Mouse (Mus musculus): Measurements from ENCODE around the gene Sp2. TPM values are rescaled to one million over a fixed set of nuclear protein-coding genes. Genes with fewer than 3 reads are reported as not detected.

Sp2 gene
- total and polyA plus RNA-seq, 2 experiments from 2014 or later, result 7.3 to 14.4 TPM

DNA sequence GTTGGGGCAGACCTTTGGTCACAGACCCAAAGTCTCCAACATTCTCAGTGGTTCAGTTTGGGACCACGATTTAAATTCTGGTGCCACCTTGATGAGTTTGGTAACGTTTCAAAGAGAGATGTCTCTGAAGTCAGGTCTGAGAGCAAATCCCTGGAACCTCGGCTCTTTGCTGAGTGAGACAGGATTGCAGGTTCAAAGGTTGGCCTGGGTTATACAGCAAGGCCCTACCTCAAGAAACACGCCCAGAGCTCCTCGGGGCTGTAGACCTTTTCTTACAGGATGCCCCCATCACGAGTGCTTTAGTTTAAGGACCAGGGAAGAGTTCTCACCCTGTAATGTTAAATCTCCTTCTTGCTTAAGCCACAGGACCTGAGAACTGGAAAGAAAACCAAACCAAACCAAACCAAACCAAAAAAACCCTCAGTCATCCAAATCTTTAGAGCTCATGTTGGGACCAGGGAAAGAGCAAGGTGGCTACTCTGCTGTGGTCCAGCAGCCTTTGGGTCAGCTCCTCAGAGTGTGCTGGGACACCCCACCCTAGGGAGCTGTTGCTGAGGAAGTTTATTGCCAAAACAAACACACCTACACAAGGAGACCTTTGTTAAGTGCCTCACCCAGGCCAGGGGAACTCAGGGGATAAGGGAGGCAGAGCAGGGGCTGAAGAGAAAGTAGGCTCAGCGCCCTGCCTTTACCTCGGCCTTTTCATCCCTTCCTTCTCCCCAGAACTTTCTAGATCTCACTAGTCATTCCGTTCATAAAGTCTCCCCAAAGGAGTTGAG lies 46.7 kb downstream of the Sp2 start:
- Histone ChIP-seq H3K36me3 (ENCODE audit: insufficient read depth, low read length) (no peaks in the 10 kb centered on the region), H3K4me2 (ENCODE audit: low read depth, low read length) (no peak overlapping the region), H3K9me3 (ENCODE audit: low read length) (no peaks in the 10 kb centered on the region), H3K27me3 (ENCODE audit: insufficient read depth, low read length) (no peaks in the 10 kb centered on the region), H3K9ac (replicated peaks; ENCODE audit: low read length) (no peak overlapping the region), H3K27ac (no peak overlapping the region), H3K4me1 (ENCODE audit: insufficient read depth, low read length) (no peaks in the 10 kb centered on the region), H3K4me3 (ENCODE audit: low read length) (no peak overlapping the region)
- ATAC-seq (no peak), DNase-seq (ENCODE audit: low spot score) (no peak)
- 83% methylated on average over 9 of the region's 9 CpGs for WGBS
- no peak for TF ChIP-seq CTCF (IDR thresholded peaks at IDR 0.05; ENCODE audit: low read depth)

- TF ChIP-seq CTCF (IDR thresholded peaks at IDR 0.05; ENCODE audit: low read depth), result no peak
- peak; percentile 93 for ATAC-seq
- Histone ChIP-seq H3K4me2 (ENCODE audit: low read depth, low read length) (peak overlapping the region; percentile 27; the same call in 1 of the 2 replicates), H3K4me1 (ENCODE audit: insufficient read depth, low read length) (no peaks in the 10 kb centered on the region), H3K9me3 (ENCODE audit: low read length) (no peaks in the 10 kb centered on the region), H3K4me3 (ENCODE audit: low read length) (peak overlapping the region; percentile 14; the same call in 1 of the 2 replicates), H3K9ac (replicated peaks; ENCODE audit: low read length) (no peak overlapping the region), H3K27ac (0 out of 2 replicates have a peak overlapping the region, but pooled peaks have one; percentile 32), H3K36me3 (ENCODE audit: insufficient read depth, low read length) (no peaks in the 10 kb centered on the region), H3K27me3 (ENCODE audit: insufficient read depth, low read length) (no peaks in the 10 kb centered on the region)
- 24% methylated on average over 12 of the region's 12 CpGs for WGBS
- peak; percentile 74 for DNase-seq (ENCODE audit: low spot score)
These were observed 47.8 kb downstream of the Sp2 start for GRCm38 (mm10) chr11:96934921-96935356.

DNA sequence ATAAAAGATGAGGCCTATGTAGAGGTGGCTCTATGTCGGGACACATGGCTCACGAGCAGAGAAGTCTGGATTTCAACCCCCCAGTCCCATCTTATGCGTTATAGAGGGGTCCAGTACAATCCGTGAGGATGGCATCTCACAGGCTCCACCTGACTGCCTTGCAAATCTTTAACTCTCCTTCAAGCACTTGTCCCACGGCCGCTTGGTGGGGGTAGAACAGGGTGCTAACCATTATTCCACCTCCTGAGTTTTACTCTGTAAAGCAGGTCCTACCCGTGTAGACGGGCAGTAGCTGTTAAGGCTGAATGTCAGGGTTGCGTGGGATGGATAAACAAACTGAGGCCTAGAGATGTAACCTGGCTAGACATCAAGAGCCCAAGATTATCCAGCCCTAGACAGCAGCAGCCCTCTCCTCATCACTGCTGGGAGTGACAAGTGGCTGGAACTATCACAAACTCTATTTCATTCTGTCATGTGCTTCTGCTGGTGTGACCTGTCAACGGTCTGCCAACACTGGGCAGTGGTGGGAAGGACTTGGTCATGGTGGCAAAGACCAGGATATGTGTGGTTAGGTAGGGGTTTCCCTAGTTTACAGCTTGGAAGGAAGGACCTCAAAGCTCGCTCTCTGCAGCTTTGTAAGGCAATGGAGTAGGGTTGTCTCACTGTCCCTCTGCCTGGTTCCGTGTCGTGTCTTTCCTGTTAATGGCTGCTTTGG lies 49.0 kb downstream of the Sp2 start:
- no peak overlapping the region for H3K9ac ChIP-seq (replicated peaks; ENCODE audit: low read length)
- DNase-seq (ENCODE audit: low spot score), result no peak
- no peak for TF ChIP-seq CTCF (IDR thresholded peaks at IDR 0.05; ENCODE audit: low read depth)
- no peak overlapping the region for H3K4me3 ChIP-seq (ENCODE audit: low read length)
- H3K9me3 ChIP-seq (ENCODE audit: low read length), result no peaks in the 10 kb centered on the region
- WGBS, result 91% methylated on average over 13 of the region's 13 CpGs
- H3K4me2 ChIP-seq (ENCODE audit: low read depth, low read length), result no peak overlapping the region
- H3K4me1 ChIP-seq (ENCODE audit: insufficient read depth, low read length), result no peaks in the 10 kb centered on the region
- ATAC-seq, result no peak
- H3K27ac ChIP-seq, result no peak overlapping the region
- H3K27me3 ChIP-seq (ENCODE audit: insufficient read depth, low read length), result no peaks in the 10 kb centered on the region
- no peaks in the 10 kb centered on the region for H3K36me3 ChIP-seq (ENCODE audit: insufficient read depth, low read length)

DNA sequence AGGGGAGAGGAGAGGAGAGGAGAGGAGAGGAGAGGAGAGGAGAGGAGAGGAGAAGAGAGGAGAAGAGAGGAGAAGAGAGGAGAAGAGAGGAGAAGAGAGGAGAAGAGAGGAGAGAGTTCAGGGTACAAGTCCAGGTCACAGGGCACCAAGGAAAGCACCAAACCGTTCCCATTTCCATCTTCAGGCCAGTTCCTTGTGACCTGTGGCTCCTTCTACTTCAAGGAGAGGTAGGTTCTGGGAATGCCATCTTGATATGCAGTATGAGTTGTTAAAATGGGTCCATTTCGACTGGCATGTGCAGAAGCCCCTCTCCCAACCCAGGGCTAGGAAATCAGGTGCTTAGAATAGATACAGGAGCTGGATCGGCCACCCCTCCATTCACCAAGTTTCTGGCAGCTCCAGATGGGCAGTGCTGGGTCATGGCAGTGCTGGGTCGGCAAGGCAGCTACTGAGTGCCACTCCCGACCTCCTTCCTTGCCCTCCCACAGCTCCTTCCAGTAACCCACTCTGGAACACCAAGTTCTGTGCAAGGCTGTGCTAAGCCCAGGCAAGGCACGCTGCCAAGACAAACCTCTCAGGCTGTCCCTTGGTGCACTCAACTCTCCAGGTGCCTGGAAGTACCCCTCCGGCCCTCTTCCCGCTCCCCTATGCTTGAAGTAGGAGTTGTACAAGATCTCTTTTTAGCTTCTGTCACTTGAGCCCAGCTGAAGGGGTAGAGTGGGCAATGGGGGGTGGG lies 51.3 kb downstream of the Sp2 start:
- H3K4me1 ChIP-seq (ENCODE audit: insufficient read depth, low read length), result no peaks in the 10 kb centered on the region
- DNase-seq (ENCODE audit: low spot score) (no peak), ATAC-seq (no peak)
- TF ChIP-seq CTCF (IDR thresholded peaks at IDR 0.05; ENCODE audit: low read depth), result no peak
- H3K36me3 ChIP-seq (ENCODE audit: insufficient read depth, low read length), result no peaks in the 10 kb centered on the region
- no peak overlapping the region for H3K4me3 ChIP-seq (ENCODE audit: low read length)
- no peak overlapping the region for H3K27ac ChIP-seq
- no peaks in the 10 kb centered on the region for H3K27me3 ChIP-seq (ENCODE audit: insufficient read depth, low read length)
- H3K9ac ChIP-seq (replicated peaks; ENCODE audit: low read length), result no peak overlapping the region
- no peak overlapping the region for H3K4me2 ChIP-seq (ENCODE audit: low read depth, low read length)
- 57% methylated on average over 8 of the region's 8 CpGs for WGBS
- H3K9me3 ChIP-seq (ENCODE audit: low read length), result no peaks in the 10 kb centered on the region

DNA sequence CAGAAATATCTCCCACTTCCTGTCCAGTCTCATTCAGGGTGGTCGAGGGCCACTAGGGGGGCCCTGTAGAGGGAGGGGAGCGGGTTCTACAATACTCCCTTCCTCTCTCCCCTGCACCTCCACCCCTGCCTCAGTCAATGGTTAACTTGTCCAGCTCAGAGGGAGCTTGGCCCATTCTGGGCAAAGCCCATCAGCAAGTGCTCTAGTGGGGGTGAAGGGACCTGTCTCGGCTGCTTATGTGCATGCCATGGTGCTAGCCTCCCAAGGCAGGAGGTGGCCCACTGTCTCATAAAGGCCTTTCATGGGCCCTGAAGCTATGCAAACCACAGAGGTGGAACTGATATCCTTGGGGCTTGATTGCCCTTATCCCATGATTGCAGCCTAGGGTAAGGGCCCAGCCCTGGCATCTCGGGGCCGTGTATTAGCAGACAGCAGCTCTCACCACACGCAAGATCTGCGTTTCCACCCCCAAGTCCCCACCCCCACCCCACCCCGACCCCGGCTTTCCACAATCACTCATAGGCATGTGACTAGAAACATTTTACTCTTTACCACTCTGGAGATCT lies 52.9 kb downstream of the Sp2 start:
- no peak overlapping the region for H3K9ac ChIP-seq (replicated peaks; ENCODE audit: low read length)
- DNase-seq (ENCODE audit: low spot score) (no peak), ATAC-seq (no peak)
- H3K27me3 ChIP-seq (ENCODE audit: insufficient read depth, low read length), result no peaks in the 10 kb centered on the region
- no peak for TF ChIP-seq CTCF (IDR thresholded peaks at IDR 0.05; ENCODE audit: low read depth)
- no peak overlapping the region for H3K4me3 ChIP-seq (ENCODE audit: low read length)
- H3K36me3 ChIP-seq (ENCODE audit: insufficient read depth, low read length), result no peaks in the 10 kb centered on the region
- no peaks in the 10 kb centered on the region for H3K4me1 ChIP-seq (ENCODE audit: insufficient read depth, low read length)
- H3K9me3 ChIP-seq (ENCODE audit: low read length), result no peaks in the 10 kb centered on the region
- WGBS, result 69% methylated on average over 9 of the region's 9 CpGs
- no peak overlapping the region for H3K4me2 ChIP-seq (ENCODE audit: low read depth, low read length)
- H3K27ac ChIP-seq, result no peak overlapping the region

DNA sequence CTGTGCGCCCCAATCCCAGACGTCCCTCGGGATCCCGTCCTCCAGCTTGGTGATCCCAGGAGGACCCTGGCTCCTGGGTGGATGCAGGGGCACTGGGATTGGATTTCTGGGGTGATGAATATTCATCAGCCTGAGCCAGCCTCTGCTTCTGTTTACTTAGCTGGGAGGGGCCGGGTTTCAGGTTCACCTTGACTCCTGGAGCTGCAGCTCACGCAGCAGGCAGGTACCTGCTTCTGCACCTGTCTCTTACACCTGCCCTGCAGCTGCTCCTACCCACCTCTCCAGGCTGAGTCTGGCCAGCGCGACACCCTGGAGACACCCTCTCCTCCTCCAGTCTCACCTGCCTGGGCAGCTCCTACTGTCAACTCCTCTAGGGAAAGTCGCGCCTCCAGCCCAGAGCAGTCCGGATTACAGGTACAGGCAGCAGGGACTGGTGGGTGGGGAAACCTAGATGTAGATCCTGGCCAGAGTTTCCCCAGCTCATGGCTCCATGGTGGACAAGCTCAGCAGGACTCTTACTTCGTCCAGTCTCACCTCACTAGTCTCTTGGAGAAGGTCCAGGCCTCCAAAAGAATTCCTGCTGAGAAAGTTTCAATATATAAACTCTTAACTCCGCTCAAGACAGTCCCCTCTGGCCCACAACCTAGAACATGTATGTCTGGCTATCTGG lies 53.5 kb downstream of the Sp2 start:
- no peak overlapping the region for H3K27ac ChIP-seq
- H3K9me3 ChIP-seq (ENCODE audit: low read length), result no peaks in the 10 kb centered on the region
- no peaks in the 10 kb centered on the region for H3K27me3 ChIP-seq (ENCODE audit: insufficient read depth, low read length)
- no peak for TF ChIP-seq CTCF (IDR thresholded peaks at IDR 0.05; ENCODE audit: low read depth)
- DNase-seq (ENCODE audit: low spot score), result no peak
- H3K36me3 ChIP-seq (ENCODE audit: insufficient read depth, low read length), result no peaks in the 10 kb centered on the region
- H3K9ac ChIP-seq (replicated peaks; ENCODE audit: low read length), result no peak overlapping the region
- H3K4me2 ChIP-seq (ENCODE audit: low read depth, low read length), result no peak overlapping the region
- no peak for ATAC-seq
- 19% methylated on average over 13 of the region's 13 CpGs for WGBS
- H3K4me3 ChIP-seq (ENCODE audit: low read length), result no peak overlapping the region
- H3K4me1 ChIP-seq (ENCODE audit: insufficient read depth, low read length), result no peaks in the 10 kb centered on the region

All from hindbrain, postnatal 0 days (tissue).